Mouse (Mus musculus): ENCODE results near the gene Adamts6.

DNA sequence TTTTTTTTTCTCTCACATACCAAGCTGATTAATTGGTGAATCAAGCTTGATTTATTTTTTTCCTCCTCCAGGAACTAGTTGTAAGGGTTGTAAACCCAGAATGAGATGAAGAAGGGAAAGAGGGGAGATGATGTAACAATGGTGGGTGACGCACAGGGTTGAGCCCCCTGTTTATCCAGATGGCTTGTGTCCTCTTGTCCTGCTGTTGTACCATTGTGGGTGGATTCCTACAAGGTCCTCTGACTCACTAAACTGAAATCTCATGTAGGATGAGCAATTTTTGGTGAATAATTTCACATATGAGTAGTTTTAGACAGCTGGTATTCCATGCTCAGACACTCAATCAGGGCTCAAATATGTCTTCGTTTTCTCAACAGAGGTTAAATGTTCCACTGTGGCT is 233.9 kb downstream of the Adamts6 start:
- no peak for TF ChIP-seq CTCF (conservative IDR thresholded peaks at IDR 0.05; ENCODE audit: insufficient read depth, insufficient read length, low read depth, low read length)
- no peak for TF ChIP-seq POLR2A (IDR thresholded peaks at IDR 0.05; ENCODE audit: low read depth, low read length)

Measured in kidney, adult 2 months (tissue).